Mouse (Mus musculus): ENCODE measurements around the gene 1700001C19Rik.

GRCm38 (mm10) chr17:47446025-47446424 is 8.8 kb upstream of the 1700001C19Rik start:
- no peak for TF ChIP-seq MAFK (IDR thresholded peaks at IDR 0.05; ENCODE audit: insufficient read depth, low read depth, low read length)
- TF ChIP-seq HCFC1 (IDR thresholded peaks at IDR 0.05; ENCODE audit: borderline replicate concordance, insufficient read depth, low read length) = no peak

Measured in ES-E14 (cell line).